Comparison of ENCODE assay signal across 8 mouse cellular contexts in genomic region chr19:54115335-54115734, GRCm38 (mm10).
DNase-seq lines count a peak whose midpoint lies in the region; ATAC-seq and TF ChIP-seq lines count a peak whose summit lies in the region.

No protein-coding gene starts in this region.

- peaks cover 3% of the 10 kb centered on the region; the same call in 1 of the 2 replicates for H3K4me1 ChIP-seq in kidney, embryonic 16.5 days (ENCODE audit: insufficient read depth, low read length)
- H3K4me1 ChIP-seq in embryonic facial prominence, embryonic 15.5 days, result no peaks in the 10 kb centered on the region
- peaks cover 20% of the 10 kb centered on the region for H3K4me1 ChIP-seq in intestine, embryonic 16.5 days (ENCODE audit: control insufficient read depth, insufficient read depth, low read length)
- peaks cover 10% of the 10 kb centered on the region; the same call in 1 of the 2 replicates for H3K4me1 ChIP-seq in midbrain, postnatal 0 days (ENCODE audit: insufficient read depth, low read length)

- no peak overlapping the region; the same call in 1 of the 2 replicates for H3K9ac ChIP-seq in kidney, embryonic 16.5 days (replicated peaks; ENCODE audit: low read length)
- H3K9ac ChIP-seq in embryonic facial prominence, embryonic 15.5 days, result no peak overlapping the region
- peak overlapping the region; percentile 34 for H3K9ac ChIP-seq in intestine, embryonic 16.5 days (ENCODE audit: low read depth, low read length)
- peak overlapping the region; percentile 34; the same call in 1 of the 2 replicates for H3K9ac ChIP-seq in midbrain, postnatal 0 days (replicated peaks; ENCODE audit: low read length, poor library complexity, severe bottlenecking)

- WGBS in kidney, embryonic 16.5 days, result 41% methylated on average over 4 of the region's 4 CpGs
- 32% methylated on average over 4 of the region's 4 CpGs for WGBS in embryonic facial prominence, embryonic 15.5 days
- WGBS in intestine, embryonic 16.5 days, result 44% methylated on average over 4 of the region's 4 CpGs
- WGBS in midbrain, postnatal 0 days, result 18% methylated on average over 4 of the region's 4 CpGs

- peak overlapping the region; percentile 59 for H3K4me3 ChIP-seq in kidney, embryonic 16.5 days (ENCODE audit: low read length)
- H3K4me3 ChIP-seq in embryonic facial prominence, embryonic 15.5 days (replicated peaks), result peak overlapping the region; percentile 52
- peak overlapping the region; percentile 47 for H3K4me3 ChIP-seq in intestine, embryonic 16.5 days (ENCODE audit: low read length)
- H3K4me3 ChIP-seq in midbrain, postnatal 0 days (ENCODE audit: low read depth, low read length), result peak overlapping the region; percentile 34

- no peaks in the 10 kb centered on the region for H3K9me3 ChIP-seq in kidney, embryonic 16.5 days (ENCODE audit: low read length)
- no peaks in the 10 kb centered on the region for H3K9me3 ChIP-seq in embryonic facial prominence, embryonic 15.5 days (replicated peaks)
- H3K9me3 ChIP-seq in intestine, embryonic 16.5 days (ENCODE audit: control insufficient read depth, low read length), result no peaks in the 10 kb centered on the region
- H3K9me3 ChIP-seq in midbrain, postnatal 0 days (ENCODE audit: low read length), result no peaks in the 10 kb centered on the region

- peaks cover 14% of the 10 kb centered on the region for H3K27me3 ChIP-seq in kidney, embryonic 16.5 days (ENCODE audit: insufficient read depth, low read length)
- H3K27me3 ChIP-seq in embryonic facial prominence, embryonic 15.5 days, result peaks cover 11% of the 10 kb centered on the region
- no peaks in the 10 kb centered on the region for H3K27me3 ChIP-seq in intestine, embryonic 16.5 days (replicated peaks; ENCODE audit: control insufficient read depth, insufficient read depth, low read length)
- H3K27me3 ChIP-seq in midbrain, postnatal 0 days (ENCODE audit: insufficient read depth, low read length), result no peaks in the 10 kb centered on the region

- no peak for DNase-seq in kidney, postnatal 36 days
- no peak for DNase-seq in midbrain, postnatal 0 days (ENCODE audit: low spot score)
- no peak for DNase-seq in right cerebral cortex, postnatal 4 days
- DNase-seq in cerebellum, postnatal 36 days, result no peak
- no peak for DNase-seq in cerebellum, postnatal 25 days

- TF ChIP-seq CTCF in midbrain, postnatal 0 days (IDR thresholded peaks at IDR 0.05), result no peak

- no peak for ATAC-seq in kidney, embryonic 16.5 days (ENCODE audit: low FRiP score, low TSS enrichment)
- no peak for ATAC-seq in embryonic facial prominence, embryonic 15.5 days (ENCODE audit: insufficient number of reproducible peaks, low FRiP score, low TSS enrichment, low read depth)
- no peak for ATAC-seq in intestine, embryonic 16.5 days
- no peak for ATAC-seq in midbrain, postnatal 0 days (ENCODE audit: low FRiP score)

- no peak overlapping the region for H3K27ac ChIP-seq in kidney, embryonic 16.5 days (ENCODE audit: low read length)
- H3K27ac ChIP-seq in embryonic facial prominence, embryonic 15.5 days (replicated peaks), result no peak overlapping the region
- no peak overlapping the region for H3K27ac ChIP-seq in intestine, embryonic 16.5 days (ENCODE audit: low read length)
- no peak overlapping the region for H3K27ac ChIP-seq in midbrain, postnatal 0 days (ENCODE audit: low read depth, low read length)

- no peaks in the 10 kb centered on the region for H3K36me3 ChIP-seq in kidney, embryonic 16.5 days (ENCODE audit: insufficient read depth, low read length)
- no peaks in the 10 kb centered on the region for H3K36me3 ChIP-seq in embryonic facial prominence, embryonic 15.5 days
- no peaks in the 10 kb centered on the region for H3K36me3 ChIP-seq in intestine, embryonic 16.5 days (ENCODE audit: control insufficient read depth, insufficient read depth, low read length)
- H3K36me3 ChIP-seq in midbrain, postnatal 0 days (ENCODE audit: insufficient read depth, low read length), result no peaks in the 10 kb centered on the region

- peak overlapping the region; percentile 46 for H3K4me2 ChIP-seq in kidney, embryonic 16.5 days (replicated peaks; ENCODE audit: low read depth, low read length)
- peak overlapping the region; percentile 59 for H3K4me2 ChIP-seq in embryonic facial prominence, embryonic 15.5 days (replicated peaks)
- H3K4me2 ChIP-seq in intestine, embryonic 16.5 days (ENCODE audit: low read depth, low read length), result peak overlapping the region; percentile 60
- H3K4me2 ChIP-seq in midbrain, postnatal 0 days (ENCODE audit: low read depth, low read length, poor library complexity, severe bottlenecking), result peak overlapping the region; percentile 62

Comparison
In these comparisons a context has a peak if more than half of its experiments do, and no peak if none do; other contexts are left out.
1. H3K9ac ChIP-seq: peak in intestine, embryonic 16.5 days (single experiment) and midbrain, postnatal 0 days (single experiment); none in kidney, embryonic 16.5 days (single experiment) and embryonic facial prominence, embryonic 15.5 days (single experiment).
2. Peak in every context shown above with its lines, with median percentiles within 50 percentile points of each other: H3K4me2 ChIP-seq and H3K4me3 ChIP-seq.